ENCODE assay signal across 9 mouse cellular contexts in the genomic region with DNA sequence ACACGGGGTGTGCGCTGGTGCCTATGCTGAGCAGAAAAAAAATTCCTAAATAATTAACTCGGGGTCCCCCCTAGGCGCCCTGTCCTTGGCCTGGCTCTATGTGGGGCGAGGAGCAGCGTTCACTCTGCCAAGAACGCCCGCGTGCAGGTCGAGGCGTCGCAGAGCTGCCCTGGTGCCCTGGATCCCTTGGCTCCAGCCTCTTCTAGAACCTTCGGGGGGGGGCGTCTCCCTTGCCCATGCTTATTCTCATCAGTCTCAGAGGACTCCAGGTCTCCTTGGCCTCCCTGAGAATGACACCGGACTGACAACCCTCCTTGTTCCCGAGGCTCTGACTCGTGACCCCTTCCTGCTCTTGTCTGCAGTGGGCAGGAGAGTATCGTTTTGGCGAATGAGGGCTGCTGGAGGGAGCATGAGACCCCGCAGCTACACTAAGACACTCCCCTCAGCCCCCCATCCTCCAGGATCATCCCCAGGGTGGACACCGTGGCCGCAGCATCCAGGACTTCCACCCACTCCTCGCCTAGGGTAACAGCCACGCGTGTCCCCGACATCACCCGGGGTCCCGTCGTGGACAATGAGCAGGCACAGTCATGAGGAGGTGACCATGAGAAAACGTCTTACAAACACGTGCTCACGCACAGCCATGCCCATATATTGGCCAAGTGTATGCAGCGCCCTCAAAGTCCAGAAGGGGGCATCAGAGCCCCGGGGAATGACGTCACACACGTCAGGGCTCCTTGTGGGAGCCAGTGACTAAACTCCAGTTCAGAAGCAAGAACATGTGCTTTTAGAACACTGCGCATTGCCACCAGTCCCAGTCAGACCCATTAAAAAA. TPM values are rescaled to one million over a fixed set of nuclear protein-coding genes. Genes with fewer than 3 reads are reported as not detected.
DNase-seq lines count a peak whose midpoint lies in the region; ATAC-seq and TF ChIP-seq lines count a peak whose summit lies in the region.
"Had no signal": no experiment of that assay in that cellular context is flagged by ENCODE, and none has a peak within 500 bp of the region (broad histone marks: within the 10 kb centered on the region; RNA-seq: fewer than 3 reads in every experiment).

No protein-coding gene starts in this region.

- DNase-seq in CH12.LX (ENCODE audit: extremely low read depth), result peak; percentile 88
- peak; percentile 88 for DNase-seq in c-Kit-positive CD71-negative TER-119-negative erythroid progenitor cells, embryonic 14.5 days (ENCODE audit: low read depth)
- DNase-seq in forebrain, embryonic 11.5 days (ENCODE audit: low spot score), result peak; percentile 91
- peak; percentile 62 for DNase-seq in heart, postnatal 0 days (ENCODE audit: low spot score)
- peak; percentile 81 to 87 for DNase-seq in kidney, postnatal 36 days
- DNase-seq in liver, embryonic 14.5 days (ENCODE audit: low read depth in 3 of 3, low spot score in 3 of 3), result peak; percentile 65 to 76 (median 65)
- peak; percentile 89 for DNase-seq in neural tube, embryonic 11.5 days (ENCODE audit: low spot score)

- no peak for TF ChIP-seq EP300 in CH12.LX (IDR thresholded peaks at IDR 0.05; ENCODE audit: low read length)
- no peak for TF ChIP-seq EP300 in heart, postnatal 0 days (IDR thresholded peaks at IDR 0.05; ENCODE audit: low read depth)
- TF ChIP-seq EP300 in liver, embryonic 14.5 days (IDR thresholded peaks at IDR 0.05; ENCODE audit: low read depth), result no peak

- peak overlapping the region; percentile 52 for H3K4me2 ChIP-seq in CH12.LX (ENCODE audit: insufficient read depth, low read depth, poor library complexity, severe bottlenecking)
- H3K4me2 ChIP-seq in forebrain, embryonic 11.5 days (ENCODE audit: low read depth, low read length, severe bottlenecking), result no peak overlapping the region
- H3K4me2 ChIP-seq in heart, postnatal 0 days (ENCODE audit: low read depth, low read length), result no peak overlapping the region
- H3K4me2 ChIP-seq in liver, embryonic 14.5 days (ENCODE audit: low read depth), result peak overlapping the region; percentile 34
- H3K4me2 ChIP-seq in neural tube, embryonic 11.5 days (ENCODE audit: low read depth), result no peak overlapping the region
- H3K4me2 ChIP-seq in stomach, embryonic 16.5 days (ENCODE audit: low read depth, low read length), result no peak overlapping the region; the same call in 1 of the 2 replicates

- in situ Hi-C loops in CH12.LX (cut with MboI; ENCODE audit: low pct_ligation_motif_present, low pct_unique_long_range_greater_than_20kb, low sequenced_read_pairs), result loop anchor here (5.0 to 10.0 kb wide), 4 partner anchors 43 to 252 kb away; a partner anchor contains a TSS

- peak; percentile 51 for TF ChIP-seq RAD21 in CH12.LX (IDR thresholded peaks at IDR 0.05; ENCODE audit: low read depth, low read length)

- H3K36me3 ChIP-seq in CH12.LX (replicated peaks in 1 of 2; ENCODE audit: control insufficient read depth in 1 of 2, insufficient read depth in 1 of 2, low read length in 1 of 2), result no peaks in the 10 kb centered on the region
- H3K36me3 ChIP-seq in forebrain, embryonic 11.5 days (ENCODE audit: control insufficient read depth, insufficient read depth, low read length), result no peaks in the 10 kb centered on the region
- no peaks in the 10 kb centered on the region for H3K36me3 ChIP-seq in heart, postnatal 0 days (replicated peaks; ENCODE audit: control insufficient read depth, insufficient read depth, low read length)
- no peaks in the 10 kb centered on the region for H3K36me3 ChIP-seq in liver, embryonic 14.5 days (replicated peaks; ENCODE audit: control insufficient read depth, insufficient read depth, low read depth)
- H3K36me3 ChIP-seq in neural tube, embryonic 11.5 days (ENCODE audit: control insufficient read depth, insufficient read depth, low read length), result no peaks in the 10 kb centered on the region
- no peaks in the 10 kb centered on the region for H3K36me3 ChIP-seq in stomach, embryonic 16.5 days (ENCODE audit: control insufficient read depth, insufficient read depth, low read length)

- WGBS in forebrain, embryonic 11.5 days, result 34% methylated on average over 37 of the region's 37 CpGs
- 25% methylated on average over 37 of the region's 37 CpGs for WGBS in heart, postnatal 0 days
- 26% methylated on average over 37 of the region's 37 CpGs for WGBS in liver, embryonic 14.5 days (ENCODE audit: insufficient replicate concordance)
- 32% methylated on average over 35 of the region's 37 CpGs for WGBS in neural tube, embryonic 11.5 days
- WGBS in stomach, embryonic 16.5 days, result 24% methylated on average over 37 of the region's 37 CpGs

- H3K27me3 ChIP-seq in CH12.LX (replicated peaks), result peaks cover 60% of the 10 kb centered on the region
- no peaks in the 10 kb centered on the region; the same call in 1 of the 2 replicates for H3K27me3 ChIP-seq in forebrain, embryonic 11.5 days (ENCODE audit: control insufficient read depth, insufficient read depth, low read length)
- H3K27me3 ChIP-seq in heart, postnatal 0 days (ENCODE audit: control insufficient read depth, insufficient read depth, low read length), result peaks cover 20% of the 10 kb centered on the region; the same call in 1 of the 2 replicates
- no peaks in the 10 kb centered on the region for H3K27me3 ChIP-seq in liver, embryonic 14.5 days (ENCODE audit: control insufficient read depth, insufficient read depth, low read length)
- H3K27me3 ChIP-seq in neural tube, embryonic 11.5 days (ENCODE audit: control insufficient read depth, insufficient read depth, low read length), result no peaks in the 10 kb centered on the region
- H3K27me3 ChIP-seq in stomach, embryonic 16.5 days (ENCODE audit: control insufficient read depth, insufficient read depth, low read length), result no peaks in the 10 kb centered on the region; the same call in 1 of the 2 replicates

- TF ChIP-seq POLR2A in CH12.LX (IDR thresholded peaks at IDR 0.05; ENCODE audit: low read depth, low read length), result 0 out of 2 replicates have a peak, but pooled peaks have one; percentile 39

- H3K9me3 ChIP-seq in CH12.LX (replicated peaks; ENCODE audit: low read length), result peaks cover 3% of the 10 kb centered on the region
- H3K9me3 ChIP-seq in forebrain, embryonic 11.5 days (ENCODE audit: control insufficient read depth, low read length), result no peaks in the 10 kb centered on the region; the same call in 1 of the 2 replicates
- no peaks in the 10 kb centered on the region for H3K9me3 ChIP-seq in heart, postnatal 0 days (replicated peaks; ENCODE audit: control insufficient read depth, low read length)
- no peaks in the 10 kb centered on the region for H3K9me3 ChIP-seq in liver, embryonic 14.5 days (ENCODE audit: control insufficient read depth, low read length)
- H3K9me3 ChIP-seq in neural tube, embryonic 11.5 days (ENCODE audit: control insufficient read depth, low read length), result no peaks in the 10 kb centered on the region; the same call in 1 of the 2 replicates
- no peaks in the 10 kb centered on the region for H3K9me3 ChIP-seq in stomach, embryonic 16.5 days (replicated peaks; ENCODE audit: control insufficient read depth, low read length)

- H3K27ac ChIP-seq in CH12.LX (ENCODE audit: insufficient read depth, low read depth), result no peak overlapping the region
- no peak overlapping the region for H3K27ac ChIP-seq in forebrain, embryonic 11.5 days (ENCODE audit: low read depth, low read length)
- no peak overlapping the region for H3K27ac ChIP-seq in heart, postnatal 0 days (ENCODE audit: low read depth)
- no peak overlapping the region for H3K27ac ChIP-seq in liver, embryonic 14.5 days
- no peak overlapping the region for H3K27ac ChIP-seq in neural tube, embryonic 11.5 days (ENCODE audit: low read depth, low read length)
- no peak overlapping the region for H3K27ac ChIP-seq in stomach, embryonic 16.5 days (ENCODE audit: low read length)
- H3K27ac ChIP-seq: macrophage had no signal

- peak; percentile 68 for ATAC-seq in forebrain, embryonic 11.5 days (replicated peaks; ENCODE audit: low FRiP score)
- ATAC-seq in heart, postnatal 0 days (ENCODE audit: insufficient read depth, low read depth), result peak; percentile 73
- ATAC-seq in liver, embryonic 14.5 days (ENCODE audit: insufficient read depth), result peak; percentile 72
- ATAC-seq in neural tube, embryonic 11.5 days (ENCODE audit: insufficient read depth, low FRiP score, low TSS enrichment), result peak; percentile 73
- ATAC-seq in stomach, embryonic 16.5 days (ENCODE audit: insufficient read depth, low FRiP score), result peak; percentile 49; the same call in 1 of the 2 replicates

- H3K4me1 ChIP-seq in CH12.LX (ENCODE audit: control insufficient read depth in 1 of 2, insufficient read depth in 2 of 2), result peaks cover 14 to 43% of the 10 kb centered on the region in 2 experiments
- peaks cover 7% of the 10 kb centered on the region for H3K4me1 ChIP-seq in forebrain, embryonic 11.5 days (replicated peaks; ENCODE audit: control insufficient read depth, insufficient read depth, low read length)
- H3K4me1 ChIP-seq in heart, postnatal 0 days (ENCODE audit: control insufficient read depth, insufficient read depth), result 0 out of 2 replicates have a peak, but pooled peaks cover 7% of the 10 kb centered on the region
- H3K4me1 ChIP-seq in liver, embryonic 14.5 days (replicated peaks; ENCODE audit: control insufficient read depth in 2 of 2, insufficient read depth in 2 of 2, low read length in 1 of 2), result peaks cover 3 to 8% of the 10 kb centered on the region in 2 experiments; a peak in 3 of 4 replicates
- H3K4me1 ChIP-seq in neural tube, embryonic 11.5 days (ENCODE audit: control insufficient read depth, insufficient read depth, low read length), result no peaks in the 10 kb centered on the region
- peaks cover 4% of the 10 kb centered on the region; the same call in 1 of the 2 replicates for H3K4me1 ChIP-seq in stomach, embryonic 16.5 days (ENCODE audit: control insufficient read depth, insufficient read depth, low read length)

- H3K9ac ChIP-seq in CH12.LX (ENCODE audit: insufficient read depth, low read depth), result no peak overlapping the region
- no peak overlapping the region for H3K9ac ChIP-seq in forebrain, embryonic 11.5 days (ENCODE audit: low read length)
- H3K9ac ChIP-seq in heart, postnatal 0 days (replicated peaks; ENCODE audit: low read depth, low read length), result no peak overlapping the region
- no peak overlapping the region for H3K9ac ChIP-seq in liver, embryonic 14.5 days (replicated peaks)
- no peak overlapping the region for H3K9ac ChIP-seq in neural tube, embryonic 11.5 days (ENCODE audit: low read length)
- peak overlapping the region; percentile 59 for H3K9ac ChIP-seq in stomach, embryonic 16.5 days (ENCODE audit: low read length)

- TF ChIP-seq CTCF in CH12.LX (conservative IDR thresholded peaks at IDR 0.05 in 1 of 2, IDR thresholded peaks at IDR 0.05 in 1 of 2; ENCODE audit: low read depth in 2 of 2, low read length in 2 of 2), result peak; percentile 61 to 89
- TF ChIP-seq CTCF in heart, postnatal 0 days (IDR thresholded peaks at IDR 0.05; ENCODE audit: low read depth), result peak; percentile 82
- TF ChIP-seq CTCF in liver, embryonic 14.5 days (IDR thresholded peaks at IDR 0.05; ENCODE audit: low read depth), result peak; percentile 95

- no peak overlapping the region for H3K4me3 ChIP-seq in CH12.LX (replicated peaks in 1 of 3; ENCODE audit: low read depth in 2 of 3, low read length in 2 of 3, poor library complexity in 1 of 3)
- H3K4me3 ChIP-seq in forebrain, embryonic 11.5 days (ENCODE audit: low read depth, low read length), result no peak overlapping the region
- H3K4me3 ChIP-seq in heart, postnatal 0 days (ENCODE audit: low read depth, low read length), result no peak overlapping the region
- no peak overlapping the region for H3K4me3 ChIP-seq in liver, embryonic 14.5 days (ENCODE audit: insufficient read depth in 1 of 2, low read depth in 2 of 2, low read length in 2 of 2)
- no peak overlapping the region for H3K4me3 ChIP-seq in neural tube, embryonic 11.5 days (ENCODE audit: low read depth, low read length)
- H3K4me3 ChIP-seq in stomach, embryonic 16.5 days (replicated peaks; ENCODE audit: low read length), result no peak overlapping the region

- no peaks in the 10 kb centered on the region for H3K79me2 ChIP-seq in CH12.LX (replicated peaks; ENCODE audit: control insufficient read depth, extremely low read depth, insufficient read depth, poor library complexity, severe bottlenecking)

- dilution Hi-C loops in CH12.LX (cut with MboI; ENCODE audit: extremely low pct_ligation_motif_present, extremely low pct_unique_long_range_greater_than_20kb, low sequenced_read_pairs), result no loop called here

RNA-seq across cellular contexts. Expression of a gene that starts 15.2 kb away (rescaled TPM):
- total RNA-seq in CH12.LX (2012; rRNA removed) (0.46 and 0.47 TPM in 2 replicates), CH12.LX (2014; rRNA removed) (not detected in 2 replicates)
- polyA plus RNA-seq in CH12.LX (2012; ENCODE audit: insufficient read length, low read depth), result 0.24 and 0.68 TPM in 2 replicates
- 8.0 and 9.2 TPM in 2 replicates for polyA plus RNA-seq in forebrain, embryonic 11.5 days (2014; fragmentation: Nextera tagmentation; extraction: Ambion mirVana)
- total RNA-seq in heart, postnatal 0 days (2014; rRNA removed; ENCODE audit: low replicate concordance), result 0.11 and 0.93 TPM in 2 replicates
- polyA plus RNA-seq in heart, postnatal 0 days (2015; fragmentation: Nextera tagmentation; extraction: Ambion mirVana), result 0.64 and 0.85 TPM in 2 replicates
- 0.19 and 0.25 TPM in 2 replicates for polyA plus RNA-seq in liver, embryonic 14.5 days (2012; rRNA removed)
- 0.23 and 0.33 TPM in 2 replicates for polyA plus RNA-seq in liver, embryonic 14.5 days (2014; fragmentation: Nextera tagmentation; extraction: Ambion mirVana)
- 8.1 and 9.4 TPM in 2 replicates for polyA plus RNA-seq in neural tube, embryonic 11.5 days (2014; fragmentation: Nextera tagmentation; extraction: Ambion mirVana)
- 5.2 and 6.1 TPM in 2 replicates for polyA plus RNA-seq in stomach, embryonic 16.5 days (2015; fragmentation: Nextera tagmentation; extraction: Ambion mirVana)

RNA-seq across cellular contexts. Expression of a gene that starts 25.9 kb away (rescaled TPM):
- total RNA-seq in CH12.LX (2012; rRNA removed), result not detected in 2 replicates
- not detected in 2 replicates for total RNA-seq in CH12.LX (2014; rRNA removed)
- not detected in 2 replicates for polyA plus RNA-seq in CH12.LX (2012; ENCODE audit: insufficient read length, low read depth)
- 1.5 and 2.2 TPM in 2 replicates for polyA plus RNA-seq in forebrain, embryonic 11.5 days (2014; fragmentation: Nextera tagmentation; extraction: Ambion mirVana)
- not detected in 2 replicates for total RNA-seq in heart, postnatal 0 days (2014; rRNA removed; ENCODE audit: low replicate concordance)
- not detected in 2 replicates for polyA plus RNA-seq in heart, postnatal 0 days (2015; fragmentation: Nextera tagmentation; extraction: Ambion mirVana)
- 0.05 TPM in 1 of 2 replicates, not detected in the other for polyA plus RNA-seq in liver, embryonic 14.5 days (2012; rRNA removed)
- polyA plus RNA-seq in liver, embryonic 14.5 days (2014; fragmentation: Nextera tagmentation; extraction: Ambion mirVana), result not detected in 2 replicates
- 4.2 and 4.7 TPM in 2 replicates for polyA plus RNA-seq in neural tube, embryonic 11.5 days (2014; fragmentation: Nextera tagmentation; extraction: Ambion mirVana)
- polyA plus RNA-seq in stomach, embryonic 16.5 days (2015; fragmentation: Nextera tagmentation; extraction: Ambion mirVana), result 0.49 and 0.57 TPM in 2 replicates
- polyA plus RNA-seq: macrophage had no signal

RNA-seq across cellular contexts. Expression of a gene that starts 37.6 kb away (rescaled TPM):
- total RNA-seq in CH12.LX (2012; rRNA removed) (6.3 and 7.2 TPM in 2 replicates), CH12.LX (2014; rRNA removed) (3.5 and 3.9 TPM in 2 replicates)
- polyA plus RNA-seq in CH12.LX (2012; ENCODE audit: insufficient read length, low read depth), result 4.2 and 4.3 TPM in 2 replicates
- polyA plus RNA-seq in forebrain, embryonic 11.5 days (2014; fragmentation: Nextera tagmentation; extraction: Ambion mirVana), result 19.4 and 21.6 TPM in 2 replicates
- 18.7 and 29.3 TPM in 2 replicates for total RNA-seq in heart, postnatal 0 days (2014; rRNA removed; ENCODE audit: low replicate concordance)
- polyA plus RNA-seq in heart, postnatal 0 days (2015; fragmentation: Nextera tagmentation; extraction: Ambion mirVana), result 6.3 and 7.5 TPM in 2 replicates
- polyA plus RNA-seq in liver, embryonic 14.5 days (2012; rRNA removed), result 4.2 and 4.4 TPM in 2 replicates
- 2.7 and 3.2 TPM in 2 replicates for polyA plus RNA-seq in liver, embryonic 14.5 days (2014; fragmentation: Nextera tagmentation; extraction: Ambion mirVana)
- 13.3 and 14.5 TPM in 2 replicates for polyA plus RNA-seq in neural tube, embryonic 11.5 days (2014; fragmentation: Nextera tagmentation; extraction: Ambion mirVana)
- polyA plus RNA-seq in stomach, embryonic 16.5 days (2015; fragmentation: Nextera tagmentation; extraction: Ambion mirVana), result 18.2 and 20.9 TPM in 2 replicates

Comparison
In these comparisons a context has a peak if more than half of its experiments do, and no peak if none do; other contexts are left out.
1. H3K4me2 ChIP-seq: peak in CH12.LX (single experiment) and liver, embryonic 14.5 days (single experiment); none in forebrain, embryonic 11.5 days (single experiment), heart, postnatal 0 days (single experiment), neural tube, embryonic 11.5 days (single experiment) and stomach, embryonic 16.5 days (single experiment).
2. Peak in every context shown above with its lines, with median percentiles within 50 percentile points of each other: DNase-seq, CTCF ChIP-seq and ATAC-seq.